Mouse (Mus musculus) layer of hippocampus, adult 18-20 months (tissue): ENCODE data around the gene Nlrp1a. TPM values are rescaled to one million over a fixed set of nuclear protein-coding genes. Genes with fewer than 3 reads are reported as not detected.

Source experiments
- DNase-seq, 2 experiments: peaks; one replicate each; pipeline ENCODE4 v3.0.0; 2022; ENCODE audit warnings: low spot score in 2 of 2
- long read RNA-seq: library from polyadenylated mRNA; stranded (forward); transcript quantifications from one replicate; pipeline ENCODE4 v2.0.0, GENCODE M21; 2021
- total RNA-seq, 2 experiments: library from RNA; stranded (reverse); gene quantifications; 2 replicates each; pipeline ENCODE4 v1.2.3; 2021

Gene Nlrp1a
- under 1 TPM; 0.67 to 0.76 TPM for total RNA-seq
- long read RNA-seq, partial matches to known transcripts: 0 of 2 reads
- long read RNA-seq, other reads (novel, unspliced or antisense): 2 of 2 reads

DNA sequence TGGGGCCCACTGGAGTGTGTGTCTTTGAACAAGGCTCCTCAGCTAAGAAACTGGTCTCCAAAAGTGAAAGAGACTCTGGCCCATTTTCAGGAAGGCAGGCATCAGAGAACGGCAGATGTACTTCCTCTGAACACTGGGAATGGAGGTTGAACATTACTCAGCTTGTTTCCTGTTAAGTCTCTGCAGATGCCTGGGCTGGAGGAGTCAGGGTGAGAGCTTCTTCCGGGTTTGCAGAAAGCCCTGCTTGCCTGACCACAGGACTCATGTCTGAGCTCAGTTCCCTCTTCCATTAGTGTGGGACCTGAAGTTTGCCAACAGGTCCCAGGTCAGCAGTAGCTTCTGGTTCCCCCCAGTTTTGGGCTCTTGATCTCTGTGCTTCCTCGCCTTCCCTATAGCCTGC, at the start of gene Nlrp1a:
Nlrp1a (minus strand) TSS at position 44 of the 400 bp plus-strand sequence.
- DNase-seq: no peak

GRCm38 (mm10) chr11:71169633-71170032, 25.1 kb upstream of the Nlrp1a start:
- DNase-seq: no peak

DNA sequence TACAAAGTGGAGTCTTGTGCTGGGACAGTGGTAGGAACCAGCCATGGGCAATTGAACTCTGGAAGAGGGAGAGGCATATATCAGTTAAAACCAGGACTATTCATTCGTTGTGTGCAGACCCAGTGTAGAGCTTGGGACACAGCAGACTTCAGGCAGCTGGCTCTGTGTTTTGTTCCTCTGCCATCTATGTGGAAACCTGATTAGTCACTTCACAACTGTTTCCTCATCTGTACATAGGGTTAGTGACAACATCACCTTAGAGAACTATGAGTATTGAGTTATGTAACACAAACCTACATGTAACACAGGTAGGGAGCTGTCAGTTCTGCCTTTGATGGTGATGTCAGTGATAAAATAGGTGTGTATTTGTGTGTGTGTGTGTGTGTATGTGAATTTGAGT, 19.6 kb upstream of the Nlrp1a start:
- DNase-seq: no peak

DNA sequence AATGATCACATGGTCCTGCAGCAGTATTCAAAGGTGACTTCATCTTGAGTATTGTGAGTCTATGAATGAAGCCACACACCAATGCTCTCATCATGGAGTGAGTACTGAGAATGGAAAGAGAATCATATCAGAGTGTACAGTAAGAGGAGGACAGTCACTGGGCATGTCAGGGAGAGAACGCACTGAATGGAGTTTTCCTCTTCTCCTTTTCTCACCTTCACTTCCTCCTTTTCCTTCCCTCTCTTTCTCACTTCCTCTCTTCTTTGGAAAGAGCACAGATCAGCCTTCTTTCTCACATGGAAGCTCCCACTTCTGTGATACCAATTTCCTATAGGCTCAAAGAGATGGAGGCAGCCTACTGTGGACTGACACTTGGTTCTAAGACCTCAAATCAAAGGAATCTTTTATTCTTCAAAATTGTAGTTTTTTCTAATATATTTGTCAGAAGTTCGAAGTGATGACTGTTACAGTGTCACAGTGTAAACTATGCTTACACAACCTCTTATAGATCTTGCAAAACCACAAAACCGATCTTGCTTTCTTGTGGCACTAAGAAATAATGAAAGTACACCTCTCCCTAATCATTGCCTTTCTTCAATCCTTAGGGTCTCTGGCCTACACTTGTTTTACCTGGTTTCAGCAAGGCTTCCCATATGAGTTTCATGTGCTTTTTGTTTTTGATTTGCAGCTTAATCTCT, 15.1 kb upstream of the Nlrp1a start:
- no peak for DNase-seq

DNA sequence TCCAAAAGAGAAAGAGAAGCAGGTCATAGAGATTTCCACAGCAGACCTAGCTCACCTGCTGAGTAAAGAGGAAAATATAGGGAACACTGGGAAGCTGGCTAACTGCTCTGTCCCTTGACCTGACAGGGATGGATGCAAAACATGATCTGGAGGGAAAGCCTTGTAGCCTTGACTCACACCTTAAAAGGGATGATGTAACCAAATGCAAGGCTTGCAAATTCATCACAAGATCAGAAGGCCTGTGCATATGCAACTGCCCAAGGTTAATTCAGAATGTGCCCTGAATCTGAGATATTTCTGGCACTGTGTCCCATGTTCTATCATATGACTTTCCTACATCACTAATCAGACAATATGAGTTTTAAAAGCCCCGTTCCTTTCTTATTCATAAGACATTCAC, 10.8 kb upstream of the Nlrp1a start:
- DNase-seq: no peak

DNA sequence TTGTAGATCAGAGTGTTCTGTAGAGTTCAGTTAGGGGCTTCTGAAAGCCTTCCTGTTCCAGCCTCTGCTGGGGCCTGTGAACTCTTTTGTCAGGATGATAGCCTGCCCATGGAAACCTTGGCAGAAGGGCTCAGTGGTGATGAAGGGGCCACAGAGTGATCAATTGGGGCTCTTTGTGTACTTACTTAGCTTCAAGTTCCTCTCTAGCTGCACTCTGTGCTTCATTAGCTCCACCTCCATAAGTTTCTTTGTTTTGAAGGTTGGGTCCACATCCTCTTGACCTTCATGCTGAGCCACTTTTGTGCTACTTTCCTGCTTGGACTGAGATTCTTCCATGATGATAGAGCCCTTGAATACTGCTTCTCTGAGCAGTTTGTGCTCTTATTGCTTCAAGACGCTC, 2.5 kb downstream of the Nlrp1a start:
- DNase-seq: no peak

- no peak for DNase-seq
These were observed 37.4 kb downstream of the Nlrp1a start for GRCm38 (mm10) chr11:71107128-71107527.

GRCm38 (mm10) chr11:71106261-71107021, 38.1 kb downstream of the Nlrp1a start:
- DNase-seq: no peak

DNA sequence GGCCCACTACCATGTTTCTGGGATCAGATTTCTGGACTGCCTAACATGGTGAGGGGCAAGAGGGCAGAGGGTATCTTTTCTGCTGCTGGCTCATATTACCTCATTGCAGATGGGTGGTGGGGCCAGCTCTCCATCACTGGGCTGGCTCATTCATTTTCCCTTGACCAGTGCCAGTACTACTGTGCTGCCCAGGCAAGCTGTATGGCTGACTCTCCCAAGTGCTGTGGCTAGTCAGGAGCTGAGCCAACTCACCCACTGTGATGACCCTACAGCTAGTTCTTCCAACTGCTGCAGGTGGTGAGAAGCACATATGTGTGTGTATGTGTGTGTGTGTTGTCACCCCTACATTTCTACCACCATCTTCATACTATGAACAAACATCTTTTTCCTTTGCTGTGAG, 40.6 kb downstream of the Nlrp1a start:
- DNase-seq: no peak

DNA sequence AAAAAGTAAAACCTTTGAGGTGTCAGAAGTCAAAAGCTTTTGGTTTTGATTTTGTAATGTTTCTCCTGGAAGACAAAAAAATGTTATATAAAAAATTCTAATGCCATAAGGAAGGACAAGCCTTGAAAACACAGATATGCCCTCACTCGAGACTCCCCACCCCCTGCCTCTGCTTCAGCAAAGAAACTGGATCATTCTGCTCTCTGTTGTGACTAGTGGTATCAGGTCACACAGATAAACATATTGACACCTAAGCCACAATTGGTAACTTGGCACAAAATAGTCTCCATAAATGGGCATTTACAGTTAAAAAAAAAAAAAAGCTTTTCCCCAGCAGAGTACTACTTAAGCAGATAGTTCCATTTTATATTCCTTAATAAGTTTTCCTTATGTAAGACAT, 68.2 kb downstream of the Nlrp1a start:
- DNase-seq: no peak

- DNase-seq: peak in 1 of 2 experiments; percentile 53
These were observed 92.0 kb downstream of the Nlrp1a start for GRCm38 (mm10) chr11:71052554-71052953.

Other genes with a start within 250 kb of the Nlrp1a start
- 10 to 100 TPM; 49.1 to 49.6 TPM for gene Nup88, start 174.7 kb downstream of the Nlrp1a start, total RNA-seq
- 10 to 100 TPM; 36.1 to 38.8 TPM for gene Rpain, start 174.5 kb downstream of the Nlrp1a start, total RNA-seq
- 100 to 1,000 TPM in 1 of 2 experiments, 10 to 100 TPM in 1; 98.4 to 107 TPM for gene C1qbp, start 161.7 kb downstream of the Nlrp1a start, total RNA-seq
- 10 to 100 TPM; 62.4 to 63.8 TPM for gene Dhx33, start 140.3 kb downstream of the Nlrp1a start, total RNA-seq
- 10 to 100 TPM; 17.7 to 19.5 TPM for gene Mis12, start 125.1 kb downstream of the Nlrp1a start, total RNA-seq
- 10 to 100 TPM; 26.7 to 27.6 TPM for gene Derl2, start 124.9 kb downstream of the Nlrp1a start, total RNA-seq
- gene 6330403K07Rik, start 111.2 kb downstream of the Nlrp1a start, total RNA-seq: 100 to 1,000 TPM; 215 to 252 TPM
- under 1 TPM; 0.07 to 0.18 TPM for gene Nlrp1b, start 86.0 kb upstream of the Nlrp1a start, total RNA-seq